In genomic region chr16:38321452-38321935, GRCm38 (mm10) we compare ENCODE assay signal across 8 mouse cellular contexts. TPM values are rescaled to one million over a fixed set of nuclear protein-coding genes. Genes with fewer than 3 reads are reported as not detected.
DNase-seq lines count a peak whose midpoint lies in the region; ATAC-seq and TF ChIP-seq lines count a peak whose summit lies in the region.

No protein-coding gene starts in this region.

- no peaks in the 10 kb centered on the region for H3K36me3 ChIP-seq in embryonic facial prominence, embryonic 10.5 days (replicated peaks)
- no peaks in the 10 kb centered on the region for H3K36me3 ChIP-seq in heart, postnatal 0 days (replicated peaks; ENCODE audit: control insufficient read depth, insufficient read depth, low read length)
- no peaks in the 10 kb centered on the region for H3K36me3 ChIP-seq in liver, embryonic 14.5 days (replicated peaks; ENCODE audit: control insufficient read depth, insufficient read depth, low read depth)
- H3K36me3 ChIP-seq in neural tube, embryonic 14.5 days (ENCODE audit: control insufficient read depth, insufficient read depth, low read length), result no peaks in the 10 kb centered on the region

- peak overlapping the region; percentile 42 for H3K4me3 ChIP-seq in embryonic facial prominence, embryonic 10.5 days
- no peak overlapping the region for H3K4me3 ChIP-seq in heart, postnatal 0 days (ENCODE audit: low read depth, low read length)
- H3K4me3 ChIP-seq in liver, embryonic 14.5 days (ENCODE audit: insufficient read depth in 1 of 2, low read depth in 2 of 2, low read length in 2 of 2), result no peak overlapping the region
- H3K4me3 ChIP-seq in neural tube, embryonic 14.5 days (ENCODE audit: low read depth, low read length), result peak overlapping the region; percentile 7; the same call in 1 of the 2 replicates

- peak; percentile 78 for DNase-seq in CD4-positive, CD25-positive, alpha-beta regulatory T cell, adult 2 months (ENCODE audit: low read depth, low spot score)
- DNase-seq in adrenal gland, adult 2 months, result peak; percentile 39
- peak; percentile 64 for DNase-seq in embryonic facial prominence, embryonic 10.5 days (ENCODE audit: low spot score)
- no peak for DNase-seq in heart, postnatal 0 days (ENCODE audit: low spot score)
- peak; percentile 72 for DNase-seq in layer of hippocampus, adult 11-12 months (ENCODE audit: low spot score)
- peak in 2 of 3 experiments; percentile 17 to 29 for DNase-seq in liver, embryonic 14.5 days (ENCODE audit: low read depth in 3 of 3, low spot score in 3 of 3)
- DNase-seq in thymus, postnatal 25 days, result peak; percentile 61

- H3K4me1 ChIP-seq in embryonic facial prominence, embryonic 10.5 days, result no peaks in the 10 kb centered on the region
- H3K4me1 ChIP-seq in heart, postnatal 0 days (ENCODE audit: control insufficient read depth, insufficient read depth), result no peaks in the 10 kb centered on the region
- H3K4me1 ChIP-seq in liver, embryonic 14.5 days (replicated peaks; ENCODE audit: control insufficient read depth in 2 of 2, insufficient read depth in 2 of 2, low read length in 1 of 2), result no peaks in the 10 kb centered on the region
- H3K4me1 ChIP-seq in neural tube, embryonic 14.5 days (ENCODE audit: control insufficient read depth, insufficient read depth, low read length), result no peaks in the 10 kb centered on the region

- H3K9me3 ChIP-seq in embryonic facial prominence, embryonic 10.5 days, result no peaks in the 10 kb centered on the region
- no peaks in the 10 kb centered on the region for H3K9me3 ChIP-seq in heart, postnatal 0 days (replicated peaks; ENCODE audit: control insufficient read depth, low read length)
- no peaks in the 10 kb centered on the region for H3K9me3 ChIP-seq in liver, embryonic 14.5 days (ENCODE audit: control insufficient read depth, low read length)
- H3K9me3 ChIP-seq in neural tube, embryonic 14.5 days (ENCODE audit: control insufficient read depth, low read length), result no peaks in the 10 kb centered on the region

- peak overlapping the region; percentile 30; the same call in 1 of the 2 replicates for H3K4me2 ChIP-seq in heart, postnatal 0 days (ENCODE audit: low read depth, low read length)
- H3K4me2 ChIP-seq in liver, embryonic 14.5 days (ENCODE audit: low read depth), result no peak overlapping the region
- peak overlapping the region; percentile 38 for H3K4me2 ChIP-seq in neural tube, embryonic 14.5 days (ENCODE audit: low read depth, low read length)

- 33% methylated on average over 17 of the region's 17 CpGs for WGBS in embryonic facial prominence, embryonic 10.5 days
- 26% methylated on average over 17 of the region's 17 CpGs for WGBS in heart, postnatal 0 days
- WGBS in liver, embryonic 14.5 days (ENCODE audit: insufficient replicate concordance), result 29% methylated on average over 17 of the region's 17 CpGs
- 29% methylated on average over 17 of the region's 17 CpGs for WGBS in neural tube, embryonic 14.5 days

- H3K27ac ChIP-seq in embryonic facial prominence, embryonic 10.5 days (replicated peaks), result no peak overlapping the region
- H3K27ac ChIP-seq in heart, postnatal 0 days (ENCODE audit: low read depth), result no peak overlapping the region
- H3K27ac ChIP-seq in liver, embryonic 14.5 days, result no peak overlapping the region
- H3K27ac ChIP-seq in neural tube, embryonic 14.5 days (ENCODE audit: low read depth, low read length), result no peak overlapping the region

- no peak overlapping the region for H3K9ac ChIP-seq in heart, postnatal 0 days (replicated peaks; ENCODE audit: low read depth, low read length)
- H3K9ac ChIP-seq in liver, embryonic 14.5 days (replicated peaks), result no peak overlapping the region
- no peak overlapping the region for H3K9ac ChIP-seq in neural tube, embryonic 14.5 days (replicated peaks; ENCODE audit: low read depth, low read length)

- ATAC-seq in heart, postnatal 0 days (ENCODE audit: insufficient read depth, low read depth), result no peak
- ATAC-seq in liver, embryonic 14.5 days (ENCODE audit: insufficient read depth), result no peak
- peak; percentile 65 for ATAC-seq in neural tube, embryonic 14.5 days (ENCODE audit: low read depth)

- TF ChIP-seq CTCF in heart, postnatal 0 days (IDR thresholded peaks at IDR 0.05; ENCODE audit: low read depth), result peak; percentile 64
- peak; percentile 83 for TF ChIP-seq CTCF in liver, embryonic 14.5 days (IDR thresholded peaks at IDR 0.05; ENCODE audit: low read depth)

- no peaks in the 10 kb centered on the region for H3K27me3 ChIP-seq in embryonic facial prominence, embryonic 10.5 days (replicated peaks; ENCODE audit: low read depth, poor library complexity, severe bottlenecking)
- H3K27me3 ChIP-seq in heart, postnatal 0 days (ENCODE audit: control insufficient read depth, insufficient read depth, low read length), result no peaks in the 10 kb centered on the region
- no peaks in the 10 kb centered on the region for H3K27me3 ChIP-seq in liver, embryonic 14.5 days (ENCODE audit: control insufficient read depth, insufficient read depth, low read length)
- no peaks in the 10 kb centered on the region for H3K27me3 ChIP-seq in neural tube, embryonic 14.5 days (ENCODE audit: control insufficient read depth, insufficient read depth, low read length)

- no peak for TF ChIP-seq EP300 in heart, postnatal 0 days (IDR thresholded peaks at IDR 0.05; ENCODE audit: low read depth)
- TF ChIP-seq EP300 in liver, embryonic 14.5 days (IDR thresholded peaks at IDR 0.05; ENCODE audit: low read depth), result no peak

RNA-seq across cellular contexts. Expression of gene Maats1, which starts 20.4 kb away (rescaled TPM):
- total RNA-seq in adrenal gland, adult 2 months (2021), result under 1 TPM; 0.37 to 0.97 TPM
- 0.04 TPM in 1 of 2 replicates, not detected in the other for polyA plus RNA-seq in adrenal gland, adult 2 months (2012; rRNA removed)
- 0.17 and 0.19 TPM in 2 replicates for polyA plus RNA-seq in embryonic facial prominence, embryonic 10.5 days (2016; fragmentation: Nextera tagmentation; extraction: Ambion mirVana)
- not detected in 2 replicates for total RNA-seq in heart, postnatal 0 days (2014; rRNA removed; ENCODE audit: low replicate concordance)
- polyA plus RNA-seq in heart, postnatal 0 days (2015; fragmentation: Nextera tagmentation; extraction: Ambion mirVana), result 0.10 and 0.15 TPM in 2 replicates
- polyA plus RNA-seq in liver, embryonic 14.5 days (2012; rRNA removed), result 0.01 TPM in 1 of 2 replicates, not detected in the other
- not detected in 2 replicates for polyA plus RNA-seq in liver, embryonic 14.5 days (2014; fragmentation: Nextera tagmentation; extraction: Ambion mirVana)
- 0.62 and 0.66 TPM in 2 replicates for polyA plus RNA-seq in neural tube, embryonic 14.5 days (2014; fragmentation: Nextera tagmentation; extraction: Ambion mirVana)

RNA-seq across cellular contexts. Expression of gene Cox17, which starts 25.3 kb away (rescaled TPM):
- total RNA-seq in adrenal gland, adult 2 months (2021), result 100 to 1,000 TPM; 223 to 312 TPM
- 34.7 and 43.0 TPM in 2 replicates for polyA plus RNA-seq in adrenal gland, adult 2 months (2012; rRNA removed)
- polyA plus RNA-seq in embryonic facial prominence, embryonic 10.5 days (2016; fragmentation: Nextera tagmentation; extraction: Ambion mirVana), result 128 and 133 TPM in 2 replicates
- 84.7 and 177 TPM in 2 replicates for total RNA-seq in heart, postnatal 0 days (2014; rRNA removed; ENCODE audit: low replicate concordance)
- polyA plus RNA-seq in heart, postnatal 0 days (2015; fragmentation: Nextera tagmentation; extraction: Ambion mirVana), result 579 and 627 TPM in 2 replicates
- 124 and 227 TPM in 2 replicates for polyA plus RNA-seq in liver, embryonic 14.5 days (2012; rRNA removed)
- polyA plus RNA-seq in liver, embryonic 14.5 days (2014; fragmentation: Nextera tagmentation; extraction: Ambion mirVana), result 351 and 369 TPM in 2 replicates
- 82.0 and 91.6 TPM in 2 replicates for polyA plus RNA-seq in neural tube, embryonic 14.5 days (2014; fragmentation: Nextera tagmentation; extraction: Ambion mirVana)

RNA-seq across cellular contexts. Expression of gene Gm21987, which starts 25.3 kb away (rescaled TPM):
- total RNA-seq in adrenal gland, adult 2 months (2021), result under 1 TPM in 1 of 2 experiments, not detected in 1; 0.93 TPM
- 4.4 TPM in 1 of 2 replicates, not detected in the other for polyA plus RNA-seq in adrenal gland, adult 2 months (2012; rRNA removed)
- polyA plus RNA-seq in embryonic facial prominence, embryonic 10.5 days (2016; fragmentation: Nextera tagmentation; extraction: Ambion mirVana), result not detected in 2 replicates
- total RNA-seq in heart, postnatal 0 days (2014; rRNA removed; ENCODE audit: low replicate concordance), result not detected in 2 replicates
- polyA plus RNA-seq in heart, postnatal 0 days (2015; fragmentation: Nextera tagmentation; extraction: Ambion mirVana), result 5.1 and 6.2 TPM in 2 replicates
- not detected in 2 replicates for polyA plus RNA-seq in liver, embryonic 14.5 days (2012; rRNA removed)
- not detected in 2 replicates for polyA plus RNA-seq in liver, embryonic 14.5 days (2014; fragmentation: Nextera tagmentation; extraction: Ambion mirVana)
- not detected in 2 replicates for polyA plus RNA-seq in neural tube, embryonic 14.5 days (2014; fragmentation: Nextera tagmentation; extraction: Ambion mirVana)

RNA-seq across cellular contexts. Expression of gene Nr1i2, which starts 26.9 kb away (rescaled TPM):
- total RNA-seq in adrenal gland, adult 2 months (2021), result under 1 TPM in 1 of 2 experiments, not detected in 1; 0.20 TPM
- not detected in 2 replicates for polyA plus RNA-seq in adrenal gland, adult 2 months (2012; rRNA removed)
- not detected in 2 replicates for polyA plus RNA-seq in embryonic facial prominence, embryonic 10.5 days (2016; fragmentation: Nextera tagmentation; extraction: Ambion mirVana)
- total RNA-seq in heart, postnatal 0 days (2014; rRNA removed; ENCODE audit: low replicate concordance), result not detected in 2 replicates
- polyA plus RNA-seq in heart, postnatal 0 days (2015; fragmentation: Nextera tagmentation; extraction: Ambion mirVana), result not detected in 2 replicates
- 3.6 and 4.1 TPM in 2 replicates for polyA plus RNA-seq in liver, embryonic 14.5 days (2012; rRNA removed)
- polyA plus RNA-seq in liver, embryonic 14.5 days (2014; fragmentation: Nextera tagmentation; extraction: Ambion mirVana), result 2.2 and 2.9 TPM in 2 replicates
- not detected in 2 replicates for polyA plus RNA-seq in neural tube, embryonic 14.5 days (2014; fragmentation: Nextera tagmentation; extraction: Ambion mirVana)

RNA-seq across cellular contexts. Expression of gene Popdc2, which starts 40.5 kb away (rescaled TPM):
- 1 to 10 TPM; 1.4 to 3.6 TPM for total RNA-seq in adrenal gland, adult 2 months (2021)
- polyA plus RNA-seq in adrenal gland, adult 2 months (2012; rRNA removed), result 2.3 and 2.9 TPM in 2 replicates
- 2.1 and 2.7 TPM in 2 replicates for polyA plus RNA-seq in embryonic facial prominence, embryonic 10.5 days (2016; fragmentation: Nextera tagmentation; extraction: Ambion mirVana)
- total RNA-seq in heart, postnatal 0 days (2014; rRNA removed; ENCODE audit: low replicate concordance), result 982 and 1,104 TPM in 2 replicates
- 564 and 675 TPM in 2 replicates for polyA plus RNA-seq in heart, postnatal 0 days (2015; fragmentation: Nextera tagmentation; extraction: Ambion mirVana)
- polyA plus RNA-seq in liver, embryonic 14.5 days (2012; rRNA removed), result 23.2 and 28.6 TPM in 2 replicates
- polyA plus RNA-seq in liver, embryonic 14.5 days (2014; fragmentation: Nextera tagmentation; extraction: Ambion mirVana), result 23.4 and 24.5 TPM in 2 replicates
- polyA plus RNA-seq in neural tube, embryonic 14.5 days (2014; fragmentation: Nextera tagmentation; extraction: Ambion mirVana), result 0.62 and 0.71 TPM in 2 replicates

Comparison
In these comparisons a context has a peak if more than half of its experiments do, and no peak if none do; other contexts are left out.
1. H3K4me3 ChIP-seq: peak in embryonic facial prominence, embryonic 10.5 days (single experiment) and neural tube, embryonic 14.5 days (single experiment); none in heart, postnatal 0 days (single experiment) and liver, embryonic 14.5 days (0 of 2).